Mouse (Mus musculus) forebrain, embryonic 15.5 days (tissue): ENCODE measurements at regions not wholly inside any gene's neighbourhood (a gene's known extent, or its start where the extent isn't known, plus 50 kb on each side); places are given as distances from the start of the nearest gene placed in this dataset.
"Not testable (repeated sequence)": the region's sequence is repeated elsewhere in the genome, so short reads cannot be mapped to it uniquely, and the experiment has no call there.

Source experiments
- ATAC-seq: fragments of 200-750 bp; cut with Nextera tagmentation; replicated peaks from 2 replicates; pipeline ENCODE4 v1.8.0; 2017; ENCODE audit warnings: mild to moderate bottlenecking, moderate TSS enrichment, moderate library complexity
- H3K27ac ChIP-seq: fragments of 300-500 bp; sonication (generic); replicated peaks from 2 replicates; pipeline ENCODE4 v1.5.1; 2015; ENCODE audit warnings: mild to moderate bottlenecking, inconsistent platforms
- H3K27me3 ChIP-seq: fragments of 300-500 bp; sonication (generic); 2 replicates; pipeline ENCODE4 v1.6.1; 2015; ENCODE audit warnings: inconsistent platforms
- H3K36me3 ChIP-seq: fragments of 300-500 bp; sonication (generic); 2 replicates; pipeline ENCODE4 v1.6.1; 2015; ENCODE audit warnings: mild to moderate bottlenecking, inconsistent platforms
- H3K4me1 ChIP-seq: fragments of 300-500 bp; sonication (generic); 2 replicates; pipeline ENCODE4 v1.6.1; 2015; ENCODE audit warnings: inconsistent platforms
- H3K4me2 ChIP-seq: fragments of 300-500 bp; sonication (generic); replicated peaks from 2 replicates; pipeline ENCODE4 v1.6.1; 2015; ENCODE audit warnings: mild to moderate bottlenecking, inconsistent platforms
- H3K4me3 ChIP-seq: fragments of 300-500 bp; sonication (generic); 2 replicates; pipeline ENCODE4 v1.5.1; 2015; ENCODE audit warnings: mild to moderate bottlenecking, inconsistent platforms
- H3K9ac ChIP-seq: fragments of 300-500 bp; sonication (generic); replicated peaks from 2 replicates; pipeline ENCODE4 v1.6.1; 2015; ENCODE audit warnings: mild to moderate bottlenecking, inconsistent platforms
- H3K9me3 ChIP-seq: fragments of 300-500 bp; sonication (generic); 2 replicates; pipeline ENCODE4 v1.6.1; 2016; ENCODE audit warnings: inconsistent platforms
- WGBS: fragments of 180-500 bp; shearing (Covaris S2); methylation state at CpG from one replicate; pipeline ENCODE4 v1.1.7; 2015; ENCODE audit warnings: mixed read lengths; 5-methylcytosine and 5-hydroxymethylcytosine counted together

- H3K4me2 ChIP-seq, result not testable (repeated sequence)
Observed at GRCm38 (mm10) chr13:12863542-12863941, 63.7 kb upstream of the Prl2c3 start.

DNA sequence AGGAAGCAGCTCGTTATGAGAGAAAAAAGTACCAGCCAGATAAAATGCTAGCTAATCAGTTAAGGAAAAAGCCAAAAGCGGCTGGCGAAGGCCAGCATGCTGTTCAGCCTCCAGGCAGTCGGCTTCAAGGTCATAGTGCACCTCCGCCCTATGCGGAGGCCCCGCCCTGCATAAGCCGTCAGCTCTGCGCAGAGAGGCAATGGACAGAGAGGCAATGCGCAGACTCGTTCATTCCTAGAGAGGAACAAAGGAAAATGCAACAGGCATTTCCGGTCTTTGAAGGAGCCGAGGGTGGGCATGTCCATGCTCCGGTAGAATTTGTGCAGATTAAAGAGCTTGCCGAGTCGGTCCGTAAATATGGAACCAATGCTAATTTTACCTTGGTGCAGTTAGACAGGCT lies 61.1 kb upstream of the Prl2c3 start:
- ATAC-seq, H3K9ac ChIP-seq, H3K4me3 ChIP-seq, H3K27ac ChIP-seq, H3K4me2 ChIP-seq, H3K36me3 ChIP-seq, H3K4me1 ChIP-seq, H3K27me3 ChIP-seq: not testable (repeated sequence)
- peaks cover 40% of the 10 kb centered on the region for H3K9me3 ChIP-seq
- WGBS, result 94% methylated on average over 16 of the region's 17 CpGs

More at GRCm38 (mm10) chr13:12863542-12863941, 63.7 kb upstream of the Prl2c3 start:
- H3K4me3 ChIP-seq, H3K27me3 ChIP-seq, H3K9ac ChIP-seq, H3K27ac ChIP-seq, H3K36me3 ChIP-seq, ATAC-seq, H3K4me1 ChIP-seq: not testable (repeated sequence)
- 87% methylated on average over 7 of the region's 7 CpGs for WGBS
- H3K9me3 ChIP-seq, result peaks cover 32% of the 10 kb centered on the region

- ATAC-seq, H3K9ac ChIP-seq, H3K27ac ChIP-seq, H3K36me3 ChIP-seq, H3K4me1 ChIP-seq, H3K27me3 ChIP-seq, H3K4me2 ChIP-seq, H3K4me3 ChIP-seq: not testable (repeated sequence)
- WGBS, result 95% methylated on average over 19 of the region's 19 CpGs
- peaks cover 44% of the 10 kb centered on the region for H3K9me3 ChIP-seq
Observed at GRCm38 (mm10) chr13:12859930-12860329, 60.1 kb upstream of the Prl2c3 start.
